ENCODE assay signal across 8 mouse cellular contexts in genomic region chr8:71469411-71469810, GRCm38 (mm10). TPM values are rescaled to one million over a fixed set of nuclear protein-coding genes. Genes with fewer than 3 reads are reported as not detected.
DNase-seq lines count a peak whose midpoint lies in the region; ATAC-seq and TF ChIP-seq lines count a peak whose summit lies in the region.

No protein-coding gene starts in this region.

- no peak for TF ChIP-seq POLR2A in testis, adult 2 months (IDR thresholded peaks at IDR 0.05; ENCODE audit: control insufficient read depth, low read depth, low read length)

- H3K9ac ChIP-seq in hindbrain, embryonic 16.5 days (ENCODE audit: low read depth, low read length), result peak overlapping the region; percentile 72
- peak overlapping the region; percentile 76 for H3K9ac ChIP-seq in limb, embryonic 13.5 days
- peak overlapping the region; percentile 80 for H3K9ac ChIP-seq in midbrain, embryonic 16.5 days (ENCODE audit: low read depth, low read length)

- H3K4me1 ChIP-seq in forebrain, embryonic 10.5 days, result peaks cover 31% of the 10 kb centered on the region
- peaks cover 17% of the 10 kb centered on the region for H3K4me1 ChIP-seq in hindbrain, embryonic 16.5 days (ENCODE audit: control insufficient read depth, insufficient read depth, low read depth, low read length)
- H3K4me1 ChIP-seq in limb, embryonic 13.5 days, result peaks cover 26% of the 10 kb centered on the region
- peaks cover 22% of the 10 kb centered on the region for H3K4me1 ChIP-seq in midbrain, embryonic 16.5 days (ENCODE audit: control insufficient read depth, insufficient read depth, low read length)
- peaks cover 13% of the 10 kb centered on the region for H3K4me1 ChIP-seq in testis, adult 2 months (ENCODE audit: control insufficient read depth, insufficient read depth, low read length)

- H3K27me3 ChIP-seq in forebrain, embryonic 10.5 days (ENCODE audit: poor library complexity, severe bottlenecking), result no peaks in the 10 kb centered on the region
- no peaks in the 10 kb centered on the region for H3K27me3 ChIP-seq in hindbrain, embryonic 16.5 days (replicated peaks; ENCODE audit: control insufficient read depth, insufficient read depth, low read length)
- no peaks in the 10 kb centered on the region for H3K27me3 ChIP-seq in limb, embryonic 13.5 days
- H3K27me3 ChIP-seq in midbrain, embryonic 16.5 days (ENCODE audit: control insufficient read depth, insufficient read depth, low read depth, low read length), result no peaks in the 10 kb centered on the region
- H3K27me3 ChIP-seq in testis, adult 2 months (ENCODE audit: control insufficient read depth, insufficient read depth, low read length), result no peaks in the 10 kb centered on the region

- peaks cover 54% of the 10 kb centered on the region for H3K36me3 ChIP-seq in forebrain, embryonic 10.5 days (replicated peaks)
- peaks cover 11% of the 10 kb centered on the region for H3K36me3 ChIP-seq in hindbrain, embryonic 16.5 days (ENCODE audit: control insufficient read depth, insufficient read depth, low read length)
- H3K36me3 ChIP-seq in limb, embryonic 13.5 days, result peaks cover 37% of the 10 kb centered on the region
- peaks cover 16% of the 10 kb centered on the region for H3K36me3 ChIP-seq in midbrain, embryonic 16.5 days (ENCODE audit: control insufficient read depth, insufficient read depth, low read length)
- H3K36me3 ChIP-seq in testis, adult 2 months (ENCODE audit: control insufficient read depth, insufficient read depth, low read length), result no peaks in the 10 kb centered on the region

- WGBS in forebrain, embryonic 10.5 days, result 1% methylated on average over 24 of the region's 24 CpGs
- 2% methylated on average over 24 of the region's 24 CpGs for WGBS in hindbrain, embryonic 16.5 days
- 1% methylated on average over 24 of the region's 24 CpGs for WGBS in limb, embryonic 13.5 days
- WGBS in midbrain, embryonic 16.5 days, result 2% methylated on average over 23 of the region's 24 CpGs

- H3K4me3 ChIP-seq in forebrain, embryonic 10.5 days, result peak overlapping the region; percentile 96
- H3K4me3 ChIP-seq in hindbrain, embryonic 16.5 days (ENCODE audit: low read length), result peak overlapping the region; percentile 66
- H3K4me3 ChIP-seq in limb, embryonic 13.5 days, result peak overlapping the region; percentile 77
- H3K4me3 ChIP-seq in midbrain, embryonic 16.5 days (ENCODE audit: low read depth, low read length), result peak overlapping the region; percentile 72
- H3K4me3 ChIP-seq in testis, adult 2 months (ENCODE audit: control insufficient read depth, low read depth, low read length), result peak overlapping the region; percentile 88

- ATAC-seq in CD4-positive, CD25-positive, alpha-beta regulatory T cell, adult 4 months, result no peak
- peak; percentile 40 for ATAC-seq in hindbrain, embryonic 16.5 days
- ATAC-seq in limb, embryonic 13.5 days (ENCODE audit: low FRiP score, low read depth), result peak; percentile 12; the same call in 1 of the 2 replicates
- ATAC-seq in midbrain, embryonic 16.5 days, result peak; percentile 52

- DNase-seq in CD4-positive, CD25-positive, alpha-beta regulatory T cell, adult 2 months (ENCODE audit: low read depth, low spot score), result peak; percentile 72
- DNase-seq in MN1 (ENCODE audit: low spot score), result peak; percentile 69
- peak; percentile 49 for DNase-seq in forebrain, embryonic 10.5 days (ENCODE audit: extremely low spot score, low spot score)

- peak overlapping the region; percentile 93 for H3K27ac ChIP-seq in forebrain, embryonic 10.5 days
- H3K27ac ChIP-seq in hindbrain, embryonic 16.5 days (ENCODE audit: low read depth, low read length), result peak overlapping the region; percentile 81
- H3K27ac ChIP-seq in limb, embryonic 13.5 days, result 0 out of 2 replicates have a peak overlapping the region, but pooled peaks have one; percentile 28
- H3K27ac ChIP-seq in midbrain, embryonic 16.5 days (ENCODE audit: low read length), result peak overlapping the region; percentile 88
- H3K27ac ChIP-seq in testis, adult 2 months (ENCODE audit: control insufficient read depth, insufficient read depth, low read depth, low read length), result peak overlapping the region; percentile 84

- H3K9me3 ChIP-seq in forebrain, embryonic 10.5 days, result no peaks in the 10 kb centered on the region
- H3K9me3 ChIP-seq in hindbrain, embryonic 16.5 days (ENCODE audit: control insufficient read depth, low read length), result no peaks in the 10 kb centered on the region
- H3K9me3 ChIP-seq in limb, embryonic 13.5 days, result no peaks in the 10 kb centered on the region
- H3K9me3 ChIP-seq in midbrain, embryonic 16.5 days (replicated peaks; ENCODE audit: control insufficient read depth, low read length, poor library complexity, severe bottlenecking), result no peaks in the 10 kb centered on the region

- no peak for TF ChIP-seq CTCF in testis, adult 2 months (IDR thresholded peaks at IDR 0.05; ENCODE audit: control insufficient read depth, insufficient read depth, insufficient replicate concordance, low read depth, low read length)

- peak overlapping the region; percentile 69 for H3K4me2 ChIP-seq in hindbrain, embryonic 16.5 days (ENCODE audit: low read length)
- peak overlapping the region; percentile 94 for H3K4me2 ChIP-seq in limb, embryonic 13.5 days (replicated peaks)
- peak overlapping the region; percentile 81 for H3K4me2 ChIP-seq in midbrain, embryonic 16.5 days (ENCODE audit: low read length)

RNA-seq across cellular contexts. Expression of gene Dda1, which starts 0.4 kb away (rescaled TPM):
- polyA plus RNA-seq in CD4-positive, CD25-positive, alpha-beta regulatory T cell, adult 4 months (2017; shearing (Covaris generic)), result 10 to 100 TPM; 22.5 to 22.7 TPM
- polyA plus RNA-seq in forebrain, embryonic 10.5 days (2016; fragmentation: Nextera tagmentation; extraction: Ambion mirVana), result 116 and 122 TPM in 2 replicates
- 240 and 247 TPM in 2 replicates for polyA plus RNA-seq in hindbrain, embryonic 16.5 days (2015; fragmentation: Nextera tagmentation; extraction: Ambion mirVana)
- polyA plus RNA-seq in limb, embryonic 13.5 days (2015; fragmentation: Nextera tagmentation; extraction: Ambion mirVana), result 98.8 and 105 TPM in 2 replicates
- 224 and 231 TPM in 2 replicates for polyA plus RNA-seq in midbrain, embryonic 16.5 days (2015; fragmentation: Nextera tagmentation; extraction: Ambion mirVana)
- 136 and 152 TPM in 2 replicates for polyA plus RNA-seq in testis, adult 2 months (2012; rRNA removed)

RNA-seq across cellular contexts. Expression of gene Mrpl34, which starts 4.7 kb away (rescaled TPM):
- 10 to 100 TPM; 65.1 to 82.9 TPM for polyA plus RNA-seq in CD4-positive, CD25-positive, alpha-beta regulatory T cell, adult 4 months (2017; shearing (Covaris generic))
- 218 and 226 TPM in 2 replicates for polyA plus RNA-seq in forebrain, embryonic 10.5 days (2016; fragmentation: Nextera tagmentation; extraction: Ambion mirVana)
- 168 and 172 TPM in 2 replicates for polyA plus RNA-seq in hindbrain, embryonic 16.5 days (2015; fragmentation: Nextera tagmentation; extraction: Ambion mirVana)
- polyA plus RNA-seq in limb, embryonic 13.5 days (2015; fragmentation: Nextera tagmentation; extraction: Ambion mirVana), result 151 and 152 TPM in 2 replicates
- polyA plus RNA-seq in midbrain, embryonic 16.5 days (2015; fragmentation: Nextera tagmentation; extraction: Ambion mirVana), result 182 and 191 TPM in 2 replicates
- polyA plus RNA-seq in testis, adult 2 months (2012; rRNA removed), result 14.2 and 19.5 TPM in 2 replicates

RNA-seq across cellular contexts. Expression of gene Abhd8, which starts 6.0 kb away (rescaled TPM):
- 10 to 100 TPM; 16.3 to 19.5 TPM for polyA plus RNA-seq in CD4-positive, CD25-positive, alpha-beta regulatory T cell, adult 4 months (2017; shearing (Covaris generic))
- 67.6 and 68.2 TPM in 2 replicates for polyA plus RNA-seq in forebrain, embryonic 10.5 days (2016; fragmentation: Nextera tagmentation; extraction: Ambion mirVana)
- polyA plus RNA-seq in hindbrain, embryonic 16.5 days (2015; fragmentation: Nextera tagmentation; extraction: Ambion mirVana), result 172 and 182 TPM in 2 replicates
- polyA plus RNA-seq in limb, embryonic 13.5 days (2015; fragmentation: Nextera tagmentation; extraction: Ambion mirVana), result 75.2 and 75.7 TPM in 2 replicates
- polyA plus RNA-seq in midbrain, embryonic 16.5 days (2015; fragmentation: Nextera tagmentation; extraction: Ambion mirVana), result 176 TPM in 2 replicates
- polyA plus RNA-seq in testis, adult 2 months (2012; rRNA removed), result 231 and 283 TPM in 2 replicates

RNA-seq across cellular contexts. Expression of gene Ano8, which starts 16.4 kb away (rescaled TPM):
- polyA plus RNA-seq in CD4-positive, CD25-positive, alpha-beta regulatory T cell, adult 4 months (2017; shearing (Covaris generic)), result under 1 TPM in 1 of 2 experiments, not detected in 1; 0.20 TPM
- 1.8 TPM in 2 replicates for polyA plus RNA-seq in forebrain, embryonic 10.5 days (2016; fragmentation: Nextera tagmentation; extraction: Ambion mirVana)
- 2.3 and 4.5 TPM in 2 replicates for polyA plus RNA-seq in hindbrain, embryonic 16.5 days (2015; fragmentation: Nextera tagmentation; extraction: Ambion mirVana)
- 1.5 and 1.7 TPM in 2 replicates for polyA plus RNA-seq in limb, embryonic 13.5 days (2015; fragmentation: Nextera tagmentation; extraction: Ambion mirVana)
- 4.0 and 5.9 TPM in 2 replicates for polyA plus RNA-seq in midbrain, embryonic 16.5 days (2015; fragmentation: Nextera tagmentation; extraction: Ambion mirVana)
- polyA plus RNA-seq in testis, adult 2 months (2012; rRNA removed), result 0.99 and 1.2 TPM in 2 replicates

RNA-seq across cellular contexts. Expression of gene Gtpbp3, which starts 18.5 kb away (rescaled TPM):
- polyA plus RNA-seq in CD4-positive, CD25-positive, alpha-beta regulatory T cell, adult 4 months (2017; shearing (Covaris generic)), result 1 to 10 TPM; 2.9 to 3.1 TPM
- 21.3 and 22.3 TPM in 2 replicates for polyA plus RNA-seq in forebrain, embryonic 10.5 days (2016; fragmentation: Nextera tagmentation; extraction: Ambion mirVana)
- 14.0 and 14.6 TPM in 2 replicates for polyA plus RNA-seq in hindbrain, embryonic 16.5 days (2015; fragmentation: Nextera tagmentation; extraction: Ambion mirVana)
- 23.6 and 25.0 TPM in 2 replicates for polyA plus RNA-seq in limb, embryonic 13.5 days (2015; fragmentation: Nextera tagmentation; extraction: Ambion mirVana)
- polyA plus RNA-seq in midbrain, embryonic 16.5 days (2015; fragmentation: Nextera tagmentation; extraction: Ambion mirVana), result 11.8 and 12.5 TPM in 2 replicates
- 6.1 and 6.3 TPM in 2 replicates for polyA plus RNA-seq in testis, adult 2 months (2012; rRNA removed)

Comparison
In these comparisons a context has a peak if more than half of its experiments do, and no peak if none do; other contexts are left out.
1. H3K27ac ChIP-seq: peak in every context shown above with its lines; median percentile 93 in forebrain, embryonic 10.5 days; 88 in midbrain, embryonic 16.5 days; 84 in testis, adult 2 months; 81 in hindbrain, embryonic 16.5 days; 28 in limb, embryonic 13.5 days.